Mouse (Mus musculus): ENCODE results near the gene Capn3. TPM values are rescaled to one million over a fixed set of nuclear protein-coding genes. Genes with fewer than 3 reads are reported as not detected.

Gene Capn3
- polyA plus RNA-seq, 1 experiment from 2014 or later: 1.1 TPM

DNA sequence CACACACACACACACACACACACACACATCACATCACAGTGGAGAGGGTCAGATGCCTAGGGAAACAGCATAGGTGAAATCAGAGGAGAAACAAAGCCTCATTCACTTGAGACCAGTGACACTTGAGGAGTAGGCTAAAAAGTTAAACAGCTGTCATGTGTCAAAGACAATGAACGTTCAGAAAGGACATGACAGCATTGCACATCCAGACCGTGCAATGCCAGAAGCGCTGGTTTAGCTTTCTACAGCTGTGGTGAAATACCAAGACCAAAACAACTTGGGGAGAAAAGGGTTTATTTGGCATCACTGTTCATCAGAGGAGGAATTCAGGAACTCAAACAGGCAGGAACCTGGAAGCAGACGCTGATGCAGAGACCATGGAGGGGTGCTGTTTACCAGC lies 37.4 kb downstream of the Capn3 start:
- no peaks in the 10 kb centered on the region for H3K9me3 ChIP-seq
- ATAC-seq (replicated peaks): no peak
- H3K27me3 ChIP-seq: no peaks in the 10 kb centered on the region
- WGBS: 73% methylated on average over 4 of the region's 4 CpGs
- no peaks in the 10 kb centered on the region for H3K36me3 ChIP-seq
- no peak overlapping the region for H3K27ac ChIP-seq (replicated peaks)
- H3K9ac ChIP-seq (replicated peaks): no peak overlapping the region
- H3K4me3 ChIP-seq: no peak overlapping the region
- no peaks in the 10 kb centered on the region for H3K4me1 ChIP-seq
- no peak overlapping the region for H3K4me2 ChIP-seq (replicated peaks)

DNA sequence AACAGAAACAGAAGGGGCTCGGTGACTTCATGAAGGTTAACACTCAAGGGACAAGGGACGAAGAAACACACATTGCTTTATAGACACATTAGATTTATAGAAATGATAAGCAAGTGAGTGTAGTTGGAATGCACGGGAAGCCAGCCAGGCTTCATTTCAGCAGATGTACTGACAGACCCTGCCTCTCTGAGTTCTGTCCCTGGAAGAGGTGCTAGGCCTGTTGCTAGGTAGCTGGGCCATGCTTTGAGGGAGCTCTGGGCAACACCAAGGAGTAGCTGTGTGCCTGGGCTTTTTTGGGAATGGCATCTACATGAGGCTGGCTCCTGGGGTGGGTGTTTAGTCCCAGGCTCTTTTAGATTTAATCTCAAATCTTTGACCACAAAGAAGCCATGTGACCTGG lies 40.7 kb downstream of the Capn3 start:
- Histone ChIP-seq H3K4me1 (no peaks in the 10 kb centered on the region), H3K4me3 (no peak overlapping the region), H3K36me3 (no peaks in the 10 kb centered on the region), H3K9me3 (no peaks in the 10 kb centered on the region), H3K9ac (replicated peaks) (no peak overlapping the region), H3K27ac (replicated peaks) (no peak overlapping the region), H3K4me2 (replicated peaks) (no peak overlapping the region), H3K27me3 (no peaks in the 10 kb centered on the region)
- no peak for ATAC-seq (replicated peaks)
- WGBS: 82% methylated on average over 3 of the region's 3 CpGs

DNA sequence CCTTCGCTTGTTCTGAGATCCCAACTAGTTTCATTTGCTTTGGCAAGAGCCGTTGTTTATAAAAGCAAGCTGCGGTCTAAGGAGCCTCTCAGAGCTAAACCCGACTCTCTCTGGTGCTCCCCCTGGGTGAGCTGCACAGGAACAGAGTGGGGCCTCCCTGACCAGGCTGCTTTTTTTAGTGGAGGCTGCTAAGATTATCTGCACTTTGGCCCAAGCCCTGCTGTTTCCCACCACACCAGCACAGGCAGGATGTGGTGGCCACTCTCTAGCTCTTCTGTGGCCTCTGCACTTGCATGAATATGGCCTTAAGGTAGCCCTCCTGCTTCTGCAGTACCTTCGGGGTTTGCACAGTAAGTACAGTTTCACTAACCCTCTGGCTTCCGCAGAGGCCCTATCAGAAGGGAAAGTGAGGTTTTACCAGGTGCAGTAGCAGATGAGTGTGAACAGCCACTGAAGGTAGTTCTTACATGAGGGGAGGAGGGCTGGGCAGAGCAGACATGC lies 44.2 kb downstream of the Capn3 start:
- Histone ChIP-seq H3K27me3 (no peaks in the 10 kb centered on the region), H3K36me3 (peaks cover 1% of the 10 kb centered on the region; the same call in 1 of the 2 replicates), H3K27ac (replicated peaks) (no peak overlapping the region), H3K4me2 (replicated peaks) (no peak overlapping the region), H3K9ac (replicated peaks) (no peak overlapping the region), H3K4me1 (no peaks in the 10 kb centered on the region), H3K4me3 (no peak overlapping the region), H3K9me3 (no peaks in the 10 kb centered on the region)
- WGBS: 87% methylated on average over 6 of the region's 6 CpGs
- no peak for ATAC-seq (replicated peaks)

DNA sequence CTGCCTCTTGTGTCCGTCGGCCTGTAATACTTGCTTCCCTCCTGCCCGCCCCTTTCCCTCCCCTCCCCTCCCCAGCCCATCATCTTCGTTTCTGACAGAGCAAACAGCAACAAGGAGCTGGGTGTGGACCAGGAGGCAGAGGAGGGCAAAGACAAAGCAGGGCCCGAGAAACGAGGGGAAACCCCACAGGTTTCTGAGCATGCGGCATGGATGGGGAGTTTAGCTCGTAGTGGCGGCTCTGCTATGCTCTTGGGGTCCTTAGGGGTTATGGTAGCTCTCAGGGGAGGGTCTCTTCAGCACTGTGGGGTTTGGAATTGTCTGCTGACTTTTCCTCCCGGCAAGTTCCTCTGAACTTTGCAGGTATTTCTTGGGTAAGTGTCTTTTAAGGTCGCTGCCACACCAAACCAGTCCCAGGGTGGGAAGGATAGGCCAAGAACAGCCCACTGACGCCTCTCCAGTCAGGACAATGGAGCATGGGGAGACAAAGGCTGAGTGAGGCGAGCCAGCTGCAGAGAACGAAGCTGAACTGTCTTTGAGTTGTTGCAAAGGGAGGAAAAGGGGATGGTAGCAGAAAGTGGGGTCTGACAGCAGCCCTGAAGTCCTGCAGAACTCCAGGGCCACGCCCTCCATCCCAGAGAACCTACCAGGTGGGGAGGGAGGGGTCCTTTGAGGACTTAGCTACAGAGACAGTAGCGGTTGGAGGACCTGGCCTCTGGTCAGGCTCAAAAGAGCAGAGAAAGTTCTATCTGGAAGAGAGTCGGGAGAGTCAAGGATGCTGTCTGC lies 45.5 kb downstream of the Capn3 start:
- WGBS: 37% methylated on average over 17 of the region's 17 CpGs
- H3K9ac ChIP-seq (replicated peaks): no peak overlapping the region
- no peaks in the 10 kb centered on the region for H3K27me3 ChIP-seq
- no peaks in the 10 kb centered on the region for H3K4me1 ChIP-seq
- H3K4me2 ChIP-seq (replicated peaks): no peak overlapping the region
- ATAC-seq (replicated peaks): no peak
- peaks cover 13% of the 10 kb centered on the region; the same call in 1 of the 2 replicates for H3K36me3 ChIP-seq
- H3K4me3 ChIP-seq: no peak overlapping the region
- no peaks in the 10 kb centered on the region for H3K9me3 ChIP-seq
- no peak overlapping the region for H3K27ac ChIP-seq (replicated peaks)

DNA sequence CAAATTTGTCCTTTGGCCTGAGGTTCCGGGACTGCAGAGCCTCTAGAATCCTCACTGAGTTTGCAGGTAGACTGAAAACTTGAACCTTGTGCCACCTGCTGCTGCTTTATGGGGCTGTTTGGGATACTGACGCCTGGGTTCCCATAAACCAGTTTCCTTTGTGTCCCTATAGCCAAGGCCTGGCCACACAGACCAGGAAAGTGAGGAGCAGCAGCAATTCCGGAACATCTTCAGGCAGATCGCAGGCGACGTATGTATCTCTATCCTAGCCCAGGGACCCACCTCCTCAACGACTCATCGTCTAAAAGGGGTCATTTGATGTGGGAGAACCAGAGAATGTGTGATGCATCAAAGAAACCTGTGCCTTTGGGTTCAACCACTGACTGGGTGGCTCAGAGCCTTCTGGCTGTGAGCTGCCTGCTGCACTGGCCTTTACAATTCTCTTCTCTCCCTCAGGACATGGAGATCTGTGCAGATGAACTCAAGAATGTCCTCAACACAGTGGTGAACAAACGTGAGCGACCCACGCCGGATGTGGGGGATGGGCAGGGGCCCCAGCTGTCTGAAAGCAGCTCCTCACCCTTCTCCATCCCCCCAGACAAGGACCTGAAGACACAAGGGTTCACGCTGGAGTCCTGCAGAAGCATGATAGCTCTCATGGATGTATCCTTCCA lies 46.2 kb downstream of the Capn3 start:
- Histone ChIP-seq H3K4me2 (replicated peaks) (no peak overlapping the region), H3K4me3 (no peak overlapping the region), H3K36me3 (peaks cover 16% of the 10 kb centered on the region; the same call in 1 of the 2 replicates), H3K27ac (replicated peaks) (no peak overlapping the region), H3K27me3 (no peaks in the 10 kb centered on the region), H3K9me3 (no peaks in the 10 kb centered on the region), H3K9ac (replicated peaks) (no peak overlapping the region), H3K4me1 (no peaks in the 10 kb centered on the region)
- ATAC-seq (replicated peaks): no peak
- 77% methylated on average over 13 of the region's 13 CpGs for WGBS

DNA sequence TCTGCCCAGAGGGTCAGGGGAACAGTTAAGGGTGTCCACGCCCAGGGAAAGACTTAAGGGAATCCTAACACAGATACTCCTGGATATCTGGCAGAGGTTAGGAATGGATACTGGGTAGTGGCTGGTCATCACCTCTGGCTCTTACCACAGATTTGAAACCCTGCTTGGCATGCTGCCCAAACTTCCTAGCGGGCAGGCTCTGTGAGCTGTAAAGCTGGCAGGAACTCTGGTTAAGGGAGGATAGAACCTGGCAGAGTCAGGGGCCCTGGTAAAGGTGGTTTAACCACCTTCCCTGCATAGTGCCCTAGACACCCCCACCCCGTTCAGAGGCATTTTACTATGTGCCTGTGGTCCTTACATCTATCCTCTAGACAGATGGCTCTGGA lies 46.8 kb downstream of the Capn3 start:
- peaks cover 16% of the 10 kb centered on the region; the same call in 1 of the 2 replicates for H3K36me3 ChIP-seq
- H3K4me2 ChIP-seq (replicated peaks): no peak overlapping the region
- no peaks in the 10 kb centered on the region for H3K9me3 ChIP-seq
- H3K27me3 ChIP-seq: no peaks in the 10 kb centered on the region
- H3K9ac ChIP-seq (replicated peaks): no peak overlapping the region
- no peak for ATAC-seq (replicated peaks)
- WGBS: 75% methylated on average over 3 of the region's 3 CpGs
- no peaks in the 10 kb centered on the region for H3K4me1 ChIP-seq
- H3K27ac ChIP-seq (replicated peaks): no peak overlapping the region
- no peak overlapping the region for H3K4me3 ChIP-seq

DNA sequence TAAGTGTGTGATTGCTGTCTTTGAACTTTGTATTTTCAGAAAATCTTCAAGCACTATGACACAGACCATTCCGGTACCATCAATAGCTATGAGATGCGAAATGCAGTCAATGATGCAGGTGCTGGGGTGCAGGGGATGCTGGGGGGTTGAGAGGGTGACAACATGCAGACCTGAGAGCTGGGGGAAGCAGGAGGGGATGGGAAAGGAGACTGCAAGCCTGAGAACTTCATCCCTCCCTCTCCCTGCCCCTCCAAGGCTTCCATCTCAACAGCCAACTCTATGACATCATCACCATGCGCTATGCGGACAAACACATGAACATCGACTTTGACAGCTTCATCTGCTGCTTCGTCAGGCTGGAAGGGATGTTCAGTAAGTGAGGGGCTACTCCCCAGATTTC lies 47.3 kb downstream of the Capn3 start:
- H3K9me3 ChIP-seq: no peaks in the 10 kb centered on the region
- no peak overlapping the region for H3K4me2 ChIP-seq (replicated peaks)
- H3K27ac ChIP-seq (replicated peaks): no peak overlapping the region
- H3K4me3 ChIP-seq: no peak overlapping the region
- no peak for ATAC-seq (replicated peaks)
- no peaks in the 10 kb centered on the region for H3K27me3 ChIP-seq
- peaks cover 18% of the 10 kb centered on the region; the same call in 1 of the 2 replicates for H3K36me3 ChIP-seq
- H3K9ac ChIP-seq (replicated peaks): no peak overlapping the region
- 90% methylated on average over 6 of the region's 6 CpGs for WGBS
- no peaks in the 10 kb centered on the region for H3K4me1 ChIP-seq

DNA sequence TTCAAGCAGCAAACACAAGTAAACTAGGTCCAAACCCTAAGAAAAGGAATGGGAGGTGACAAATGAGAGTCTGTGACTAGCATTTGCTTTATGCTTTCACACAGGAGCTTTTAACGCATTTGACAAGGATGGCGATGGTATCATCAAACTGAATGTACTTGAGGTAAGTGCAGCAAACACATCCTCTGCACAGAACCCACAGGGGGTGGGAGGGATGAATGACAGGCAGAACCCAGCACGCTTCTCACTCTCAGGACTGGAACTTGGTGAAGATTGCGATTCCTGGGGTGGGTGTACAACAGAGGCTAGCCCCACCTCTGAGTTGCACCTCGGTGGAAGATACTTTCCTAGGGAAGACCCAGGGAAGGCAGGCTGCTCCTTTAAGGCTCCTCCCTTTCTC lies 48.2 kb downstream of the Capn3 start:
- ATAC-seq (replicated peaks): no peak
- no peak overlapping the region for H3K4me2 ChIP-seq (replicated peaks)
- H3K4me3 ChIP-seq: no peak overlapping the region
- H3K9ac ChIP-seq (replicated peaks): no peak overlapping the region
- no peaks in the 10 kb centered on the region for H3K4me1 ChIP-seq
- H3K9me3 ChIP-seq: no peaks in the 10 kb centered on the region
- H3K27me3 ChIP-seq: no peaks in the 10 kb centered on the region
- peaks cover 27% of the 10 kb centered on the region for H3K36me3 ChIP-seq
- H3K27ac ChIP-seq (replicated peaks): no peak overlapping the region
- 80% methylated on average over 5 of the region's 5 CpGs for WGBS

DNA sequence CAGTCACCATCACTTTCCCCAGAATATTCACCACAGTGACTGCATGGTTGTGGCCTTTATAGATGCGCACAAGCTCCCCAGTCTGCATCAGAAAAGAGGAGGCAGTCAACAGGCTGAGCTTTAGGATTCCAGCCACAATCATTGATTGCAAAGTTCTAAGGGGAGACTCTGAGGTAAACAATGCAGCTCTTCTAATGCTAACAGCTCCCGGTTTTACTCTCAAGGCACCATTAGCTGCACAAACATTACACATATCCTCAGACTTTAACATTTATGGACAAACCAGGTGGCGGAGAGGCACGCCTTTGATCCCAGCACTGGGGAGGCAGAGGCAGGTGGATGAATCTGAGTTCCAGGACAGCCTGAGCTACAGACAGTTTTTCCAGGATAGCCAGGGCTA lies 58.4 kb downstream of the Capn3 start:
- Histone ChIP-seq H3K27ac (replicated peaks) (no peak overlapping the region), H3K4me1 (no peaks in the 10 kb centered on the region), H3K9ac (replicated peaks) (no peak overlapping the region), H3K4me2 (replicated peaks) (no peak overlapping the region), H3K36me3 (peaks cover 66% of the 10 kb centered on the region), H3K27me3 (no peaks in the 10 kb centered on the region), H3K4me3 (no peak overlapping the region), H3K9me3 (no peaks in the 10 kb centered on the region)
- ATAC-seq (replicated peaks): no peak
- WGBS: 95% methylated on average over 4 of the region's 4 CpGs

DNA sequence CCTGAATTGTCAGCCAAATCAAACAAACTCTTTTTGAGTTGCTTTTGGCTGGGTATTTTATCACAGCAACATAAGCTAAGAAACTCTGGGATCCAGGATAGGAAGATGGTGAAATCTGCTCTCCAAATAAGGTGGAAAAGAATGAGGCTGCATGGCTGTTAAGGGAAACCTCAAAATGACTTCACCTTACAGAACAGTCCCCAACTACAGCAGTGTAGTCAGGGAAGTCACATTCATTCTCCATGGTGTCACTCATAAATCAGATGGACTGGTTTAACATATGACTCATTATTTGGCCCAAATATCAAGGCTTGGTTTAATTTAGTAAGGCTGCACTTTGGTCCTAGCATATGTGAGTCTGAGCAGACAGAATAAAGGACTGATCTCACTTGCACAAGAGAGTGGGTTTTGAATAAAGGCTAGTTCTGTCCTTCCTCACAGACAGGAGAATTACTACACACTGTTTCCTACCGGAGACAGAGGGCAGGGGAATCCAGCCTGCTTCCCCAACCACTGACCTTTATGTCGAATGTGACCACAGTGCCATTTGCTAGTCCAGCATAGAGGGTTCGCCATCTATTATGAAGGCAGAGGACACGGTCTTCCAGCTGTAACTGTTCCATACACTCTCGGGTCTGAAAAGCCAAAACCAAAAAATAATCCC lies 62.9 kb downstream of the Capn3 start:
- peaks cover 89% of the 10 kb centered on the region for H3K36me3 ChIP-seq
- H3K27ac ChIP-seq (replicated peaks): no peak overlapping the region
- H3K4me3 ChIP-seq: no peak overlapping the region
- WGBS: 91% methylated on average over 5 of the region's 5 CpGs
- ATAC-seq (replicated peaks): no peak
- H3K9ac ChIP-seq (replicated peaks): no peak overlapping the region
- no peaks in the 10 kb centered on the region for H3K9me3 ChIP-seq
- no peaks in the 10 kb centered on the region for H3K4me1 ChIP-seq
- no peak overlapping the region for H3K4me2 ChIP-seq (replicated peaks)
- H3K27me3 ChIP-seq: no peaks in the 10 kb centered on the region

DNA sequence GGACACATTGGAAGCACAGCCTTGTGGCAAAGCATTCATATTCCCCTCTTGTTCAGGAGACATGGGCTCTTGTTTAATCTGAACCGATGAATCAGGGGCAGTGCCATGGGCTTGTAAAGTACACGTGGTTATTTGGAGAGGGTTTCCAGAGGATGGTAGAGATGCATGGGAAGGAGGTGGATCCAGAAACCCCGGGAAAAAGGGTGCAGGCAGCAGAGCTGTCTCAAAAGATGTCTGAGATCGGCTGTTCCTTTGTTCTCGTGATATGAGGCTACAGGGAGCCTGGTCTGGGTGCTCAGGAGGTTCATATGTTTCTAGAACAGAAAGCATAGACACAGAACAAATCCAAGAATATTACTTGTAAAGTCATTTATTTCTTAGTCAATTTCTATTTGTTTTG lies 71.0 kb downstream of the Capn3 start:
- Histone ChIP-seq H3K27ac (replicated peaks) (no peak overlapping the region), H3K4me3 (no peak overlapping the region), H3K27me3 (no peaks in the 10 kb centered on the region), H3K9ac (replicated peaks) (no peak overlapping the region), H3K36me3 (peaks cover 88% of the 10 kb centered on the region), H3K4me1 (no peaks in the 10 kb centered on the region), H3K9me3 (no peaks in the 10 kb centered on the region), H3K4me2 (replicated peaks) (no peak overlapping the region)
- ATAC-seq (replicated peaks): no peak
- 88% methylated on average over 5 of the region's 5 CpGs for WGBS

DNA sequence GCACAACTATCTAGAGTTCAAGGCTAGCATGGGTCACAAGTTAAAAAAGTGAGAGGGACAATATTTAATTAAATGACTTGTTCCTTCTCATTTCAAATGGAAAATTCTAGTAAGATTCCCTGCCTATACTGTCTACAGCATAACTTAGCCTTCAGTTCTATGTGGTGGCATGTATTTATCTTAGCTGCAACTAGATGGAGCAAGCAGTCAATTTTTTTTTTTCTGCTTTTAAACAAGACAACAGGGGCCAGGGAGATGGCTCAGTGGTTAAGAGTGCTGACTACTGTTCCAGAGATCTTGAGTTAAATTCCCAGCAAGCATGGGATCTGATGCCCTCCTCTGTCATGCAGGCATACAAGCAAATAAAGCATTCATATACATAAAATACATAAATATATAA lies 73.7 kb downstream of the Capn3 start:
- Histone ChIP-seq H3K4me1 (no peaks in the 10 kb centered on the region), H3K36me3 (peaks cover 84% of the 10 kb centered on the region), H3K27me3 (no peaks in the 10 kb centered on the region), H3K9me3 (no peaks in the 10 kb centered on the region), H3K27ac (replicated peaks) (no peak overlapping the region), H3K9ac (replicated peaks) (no peak overlapping the region), H3K4me2 (replicated peaks) (no peak overlapping the region), H3K4me3 (no peak overlapping the region)
- no peak for ATAC-seq (replicated peaks)
